Mouse (Mus musculus): ENCODE data around the gene Olfr747.
"Not testable (repeated sequence)": the region's sequence is repeated elsewhere in the genome, so short reads cannot be mapped to it uniquely, and the experiment has no call there.

The Olfr747 gene

DNA sequence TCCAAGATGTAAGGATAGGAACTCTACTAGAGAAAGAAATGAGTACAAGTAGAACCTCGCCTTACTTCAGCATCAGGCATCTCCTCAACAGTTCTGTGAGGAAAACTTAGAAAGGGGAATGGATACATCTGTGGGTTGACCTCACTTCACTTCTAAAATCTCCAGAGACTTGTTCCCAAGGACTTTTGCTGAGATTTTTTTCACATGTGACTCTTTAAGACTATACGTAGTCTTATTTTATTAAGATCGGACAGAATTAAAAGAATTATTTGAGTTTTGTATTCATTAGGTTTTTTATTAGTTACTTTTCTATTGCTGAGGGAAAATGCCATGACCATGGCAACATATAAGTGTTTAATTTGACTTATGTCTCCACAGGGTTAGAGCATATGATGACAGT lies at the start of gene Olfr747:
Gene Olfr747, minus strand, starts transcription at position 101 of the 400 bp plus-strand sequence.
- no peak for DNase-seq

DNA sequence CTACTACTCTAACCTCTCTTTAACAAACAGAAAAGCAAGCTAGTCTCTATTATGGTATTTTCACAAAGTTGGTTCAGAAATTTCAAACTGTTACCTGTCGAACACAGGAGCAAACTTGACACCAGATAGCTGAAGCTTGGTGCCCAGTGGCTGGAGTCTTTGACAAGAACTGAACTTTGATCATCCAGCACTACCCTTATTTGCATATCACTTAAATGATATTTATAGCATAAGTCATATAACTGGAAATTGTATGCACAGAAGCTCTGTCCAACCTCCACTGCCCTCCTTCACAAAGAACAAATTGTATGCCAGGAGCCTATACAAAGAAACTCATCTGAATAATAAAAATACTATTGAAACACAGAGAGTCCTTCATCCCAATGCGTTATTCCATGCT lies 48.6 kb upstream of the Olfr747 start:
- DNase-seq: no peak

DNA sequence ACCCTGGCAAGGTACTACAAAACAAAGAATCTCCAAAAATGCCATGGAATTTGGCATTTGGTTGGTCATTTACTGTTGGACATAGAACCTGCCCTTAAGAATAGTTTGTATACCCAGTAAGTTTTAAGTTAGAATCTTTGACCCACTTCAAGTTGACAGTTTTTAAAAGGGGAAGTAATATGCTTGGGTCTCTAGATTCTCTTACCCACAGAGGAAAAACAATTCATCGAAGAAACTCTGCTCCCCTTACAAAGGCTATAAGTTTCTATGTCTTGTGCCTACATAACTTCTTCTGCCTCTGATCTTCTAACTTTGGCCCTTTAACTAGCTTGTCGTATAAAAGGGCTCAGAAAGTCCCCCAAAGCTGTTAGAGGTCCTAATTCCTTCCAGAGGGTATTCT lies 47.3 kb upstream of the Olfr747 start:
- DNase-seq: no peak

DNA sequence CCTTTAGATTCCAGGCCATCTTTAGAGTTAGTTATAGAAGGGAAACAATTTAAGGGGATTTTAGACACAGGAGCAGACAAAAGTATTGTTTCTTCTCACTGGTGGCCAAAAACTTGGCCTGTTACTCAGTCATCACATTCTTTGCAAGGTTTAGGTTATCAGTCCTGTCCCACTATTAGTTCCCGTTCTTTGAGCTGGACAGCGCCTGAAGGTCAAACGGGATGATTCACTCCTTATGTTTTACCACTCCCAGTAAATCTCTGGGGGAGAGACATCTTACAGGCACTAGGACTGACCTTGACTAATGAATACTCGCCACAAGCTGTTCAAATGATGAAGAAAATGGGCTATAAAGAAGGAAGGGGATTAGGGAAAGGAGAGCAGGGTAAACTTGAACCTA lies 29.4 kb upstream of the Olfr747 start:
- not testable (repeated sequence) for DNase-seq

DNA sequence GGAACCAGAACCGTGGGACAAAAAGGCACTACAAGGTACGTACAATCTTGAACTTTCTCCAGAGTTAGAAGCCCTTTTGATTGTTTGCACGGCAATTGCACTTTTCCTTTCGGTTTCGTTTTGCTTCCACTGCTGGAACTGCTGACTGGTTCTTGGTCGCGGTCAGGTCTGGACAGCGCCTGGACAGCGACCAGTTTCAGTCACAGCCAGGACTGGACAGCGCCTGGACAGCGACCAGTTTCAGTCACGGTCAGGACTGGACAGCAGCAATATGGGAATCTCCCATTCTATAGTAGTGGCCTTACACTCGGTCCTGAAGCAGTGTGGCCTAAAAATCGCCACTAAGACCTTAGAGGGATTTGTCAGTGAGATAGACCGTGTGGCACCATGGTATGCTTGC lies 26.9 kb upstream of the Olfr747 start:
- not testable (repeated sequence) for DNase-seq

DNA sequence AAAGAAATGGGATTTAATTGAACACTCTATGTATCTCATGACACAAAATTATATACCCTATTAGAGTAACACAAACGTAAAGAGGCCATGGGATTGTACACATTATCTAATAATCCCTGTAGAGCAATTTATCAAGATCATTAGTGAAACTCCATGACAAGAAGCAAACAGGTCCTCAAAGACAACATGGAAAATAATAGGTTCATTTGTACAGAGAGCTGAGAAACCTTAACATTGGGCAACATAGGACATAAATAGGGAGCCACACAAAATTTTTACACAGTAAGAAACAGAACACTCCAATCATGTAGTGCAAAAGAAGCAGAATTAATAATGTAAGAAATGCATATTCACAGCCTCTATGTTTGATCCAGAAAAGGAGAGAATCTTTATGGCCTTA lies 14.1 kb upstream of the Olfr747 start, which contains the start of gene Olfr748:
Gene Olfr748, plus strand, starts transcription at position 301 of the 400 bp plus-strand sequence.
- no peak for DNase-seq

DNA sequence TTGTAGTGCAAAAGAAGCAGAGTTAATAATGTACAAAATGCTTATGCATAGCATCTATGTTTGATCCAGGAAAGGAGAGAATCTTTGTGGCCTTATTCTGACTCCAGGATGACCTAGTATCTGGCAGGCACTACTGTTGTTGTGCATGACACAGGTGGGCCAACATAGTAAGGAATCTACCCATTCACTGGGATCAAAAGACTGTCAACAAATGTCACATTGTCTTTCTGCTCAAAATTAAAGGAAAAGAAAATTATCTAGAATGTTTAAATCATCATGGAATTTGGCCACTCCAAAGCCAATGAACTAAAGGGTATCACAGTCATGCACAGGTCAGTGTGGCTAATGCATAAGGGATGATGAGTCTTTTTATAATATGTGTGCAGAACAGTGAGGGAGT lies 46.2 kb downstream of the Olfr747 start, which contains the start of gene Olfr746:
Gene Olfr746, plus strand, starts transcription at position 301 of the 400 bp plus-strand sequence.
- DNase-seq: no peak

DNA sequence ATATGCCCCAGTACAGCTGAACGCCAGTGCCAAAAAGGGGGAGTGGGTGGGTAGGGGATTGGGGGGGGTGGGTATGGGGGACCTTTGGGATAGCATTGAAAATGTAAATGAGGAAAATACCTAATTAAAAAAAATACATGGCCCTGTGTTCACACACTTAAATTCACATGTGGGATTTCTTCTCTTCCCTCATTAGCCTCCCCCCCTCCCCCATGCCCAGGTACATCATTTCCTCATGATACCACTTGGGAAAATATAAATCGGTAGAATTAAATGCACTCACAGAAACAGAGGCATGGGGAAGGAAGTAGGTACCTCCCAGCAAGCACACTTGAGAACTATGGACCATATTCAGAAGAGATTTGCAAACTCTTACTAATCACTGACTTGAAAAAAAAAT lies 53.9 kb downstream of the Olfr747 start, which contains the start of gene Olfr745:
Gene Olfr745, plus strand, starts transcription at position 301 of the 400 bp plus-strand sequence.
- no peak for DNase-seq
